Mouse (Mus musculus): Measurements from ENCODE around the gene Tescl.
A peak's percentile ranks its signal among the peaks of the same experiment; 100 is the strongest.

Gene Tescl

GRCm38 (mm10) chr7:24333304-24333986 is at the start of gene Tescl:
Gene Tescl (minus strand): TSS chr7:24333936.
- DNase-seq (ENCODE audit: low spot score in 2 of 2), result no peak

- DNase-seq (ENCODE audit: low spot score in 2 of 2), result no peak
Measured at GRCm38 (mm10) chr7:24382730-24383372, 49.1 kb upstream of the Tescl start.

GRCm38 (mm10) chr7:24380370-24380769 is 46.6 kb upstream of the Tescl start:
- DNase-seq (ENCODE audit: low spot score in 2 of 2), result no peak

GRCm38 (mm10) chr7:24379934-24380333 is 46.2 kb upstream of the Tescl start:
- no peak for DNase-seq (ENCODE audit: low spot score in 2 of 2)

GRCm38 (mm10) chr7:24378049-24378701 is 44.4 kb upstream of the Tescl start:
- no peak for DNase-seq (ENCODE audit: low spot score in 2 of 2)

GRCm38 (mm10) chr7:24377091-24377865 is 43.5 kb upstream of the Tescl start:
- DNase-seq (ENCODE audit: low spot score in 2 of 2), result no peak

GRCm38 (mm10) chr7:24376456-24376855 is 42.7 kb upstream of the Tescl start:
- no peak for DNase-seq (ENCODE audit: low spot score in 2 of 2)

GRCm38 (mm10) chr7:24373538-24374379 is 40.0 kb upstream of the Tescl start:
- DNase-seq (ENCODE audit: low spot score in 2 of 2), result no peak

- no peak for DNase-seq (ENCODE audit: low spot score in 2 of 2)
Measured at GRCm38 (mm10) chr7:24372786-24373185, 39.0 kb upstream of the Tescl start.

- no peak for DNase-seq (ENCODE audit: low spot score in 2 of 2)
Measured at GRCm38 (mm10) chr7:24372300-24372699, 38.6 kb upstream of the Tescl start.

- no peak for DNase-seq (ENCODE audit: low spot score in 2 of 2)
Measured at GRCm38 (mm10) chr7:24371809-24372145, 38.0 kb upstream of the Tescl start.

- DNase-seq (ENCODE audit: low spot score in 2 of 2), result no peak
Measured at GRCm38 (mm10) chr7:24371012-24371808, 37.5 kb upstream of the Tescl start.

- no peak for DNase-seq (ENCODE audit: low spot score in 2 of 2)
Measured at GRCm38 (mm10) chr7:24369731-24370541, 36.2 kb upstream of the Tescl start, which contains the start of gene Kcnn4. Gene Kcnn4 (plus strand): TSS chr7:24370263.

- no peak for DNase-seq (ENCODE audit: low spot score in 2 of 2)
Measured at GRCm38 (mm10) chr7:24368946-24369345, 35.2 kb upstream of the Tescl start.

- no peak for DNase-seq (ENCODE audit: low spot score in 2 of 2)
Measured at GRCm38 (mm10) chr7:24368226-24368625, 34.5 kb upstream of the Tescl start.

- DNase-seq (ENCODE audit: low spot score in 2 of 2), result no peak
Measured at GRCm38 (mm10) chr7:24366716-24367632, 33.2 kb upstream of the Tescl start.

GRCm38 (mm10) chr7:24365258-24366014 is 31.7 kb upstream of the Tescl start:
- no peak for DNase-seq (ENCODE audit: low spot score in 2 of 2)

GRCm38 (mm10) chr7:24364827-24365226 is 31.1 kb upstream of the Tescl start:
- DNase-seq (ENCODE audit: low spot score in 2 of 2), result peak; percentile 61 to 72
